Mouse (Mus musculus): ENCODE measurements around the gene Dyrk3. TPM values are rescaled to one million over a fixed set of nuclear protein-coding genes. Genes with fewer than 3 reads are reported as not detected.
"Not testable (repeated sequence)": the region's sequence is repeated elsewhere in the genome, so short reads cannot be mapped to it uniquely, and the experiment has no call there.

Dyrk3 gene
- total RNA-seq, 2 experiments from 2014 or later, result 14.9 to 16.7 TPM

DNA sequence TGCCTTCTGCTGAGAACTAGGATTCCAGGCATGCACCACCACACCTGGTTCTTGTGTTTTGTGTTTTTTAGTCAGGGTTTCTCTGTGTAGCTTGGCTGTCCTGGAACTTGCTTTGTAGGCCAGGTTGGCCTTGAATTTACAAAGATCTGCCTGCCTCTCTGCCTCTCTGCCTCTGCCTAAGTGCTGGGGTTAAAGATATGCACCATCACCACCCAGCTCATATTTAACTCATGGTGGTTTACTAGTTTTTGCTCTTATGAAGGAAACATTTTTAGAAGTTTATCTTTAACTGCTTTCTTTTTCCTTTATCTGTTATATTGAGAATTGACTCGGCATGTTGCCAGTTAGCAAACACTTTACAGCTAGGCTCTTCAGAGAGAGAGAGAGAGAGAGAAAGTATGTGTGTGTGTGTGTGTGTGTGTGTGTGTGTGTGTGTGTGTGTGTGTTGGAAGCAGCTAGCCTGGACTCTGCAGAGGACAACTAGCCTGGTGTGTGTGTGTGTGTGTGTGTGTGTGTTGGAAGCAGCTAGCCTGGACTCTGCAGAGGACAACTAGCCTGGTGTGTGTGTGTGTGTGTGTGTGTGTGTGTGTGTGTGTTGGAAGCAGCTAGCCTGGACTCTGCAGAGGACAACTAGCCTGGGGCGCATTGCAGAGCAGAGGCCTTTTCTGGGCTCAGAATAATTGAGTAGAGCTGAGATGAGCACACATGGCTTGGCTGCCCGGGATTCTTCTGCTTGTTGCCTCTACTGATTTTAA is 21.6 kb upstream of the Dyrk3 start:
- not testable (repeated sequence) for DNase-seq (ENCODE audit: low spot score in 2 of 2)

GRCm38 (mm10) chr1:131155456-131155855 is 17.3 kb upstream of the Dyrk3 start:
- peak in 1 of 2 experiments; percentile 40 for DNase-seq (ENCODE audit: low spot score in 2 of 2)

DNA sequence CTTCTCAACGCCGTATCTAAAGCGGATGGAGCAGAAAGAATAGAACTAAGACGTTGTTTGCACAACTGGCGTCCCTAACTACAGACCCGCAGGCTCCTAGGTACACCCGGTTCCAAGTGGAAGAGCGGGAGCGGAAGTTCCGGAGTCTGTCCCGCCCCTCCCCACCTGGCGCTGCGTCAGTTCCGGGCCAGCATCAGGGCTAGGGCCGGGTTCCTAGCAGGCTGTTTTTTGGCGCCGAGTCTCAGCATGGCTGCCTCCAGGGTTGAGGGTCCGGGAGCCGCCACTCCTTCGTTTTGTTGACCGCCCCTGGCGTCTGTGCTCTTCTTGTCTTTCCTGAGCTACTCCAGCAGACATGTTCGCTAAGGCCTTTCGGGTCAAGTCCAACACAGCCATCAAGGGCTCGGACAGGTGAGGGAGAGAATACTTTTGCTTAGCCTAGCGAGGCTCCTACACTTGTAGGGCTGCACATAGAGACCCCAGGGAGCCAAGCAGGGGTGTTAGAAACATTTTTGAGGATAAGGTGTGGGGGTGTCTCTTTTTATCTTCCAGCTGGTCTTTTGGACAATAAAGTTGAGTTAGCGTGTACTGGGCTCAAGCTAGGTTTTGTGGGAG is 15.0 kb upstream of the Dyrk3 start, which contains the start of gene Eif2d:
Gene Eif2d (plus strand): TSS at position 164 of the 612 bp plus-strand sequence.
- peak; percentile 87 to 91 for DNase-seq (ENCODE audit: low spot score in 2 of 2)

- DNase-seq (ENCODE audit: low spot score in 2 of 2), result no peak
These were observed 11.4 kb upstream of the Dyrk3 start for GRCm38 (mm10) chr1:131149496-131149895.

- no peak for DNase-seq (ENCODE audit: low spot score in 2 of 2)
These were observed 8.1 kb upstream of the Dyrk3 start for GRCm38 (mm10) chr1:131146181-131146614.

DNA sequence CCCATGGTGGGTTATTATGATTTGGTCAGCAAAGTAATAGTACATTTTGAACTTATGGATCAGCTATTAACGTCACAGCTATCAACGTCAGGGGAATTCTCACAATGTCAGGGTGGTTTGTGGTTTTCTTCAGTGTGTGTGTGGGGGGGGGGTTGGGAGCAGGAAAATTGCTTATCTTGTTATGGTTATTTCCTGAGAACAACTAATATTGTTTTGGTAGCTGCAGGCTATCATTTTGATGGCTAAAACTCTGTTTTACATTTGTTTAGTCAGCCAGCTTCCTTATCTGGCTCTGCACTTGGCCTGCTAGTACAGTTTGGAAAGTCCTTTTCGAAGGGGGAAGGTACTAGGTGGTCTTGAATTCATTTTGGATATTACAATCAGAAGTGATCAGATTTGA is 7.1 kb upstream of the Dyrk3 start:
- DNase-seq (ENCODE audit: low spot score in 2 of 2), result not testable (repeated sequence)

GRCm38 (mm10) chr1:131142472-131142871 is 4.3 kb upstream of the Dyrk3 start:
- DNase-seq (ENCODE audit: low spot score in 2 of 2), result no peak

- DNase-seq (ENCODE audit: low spot score in 2 of 2), result no peak
These were observed 3.3 kb upstream of the Dyrk3 start for GRCm38 (mm10) chr1:131141449-131141848.

GRCm38 (mm10) chr1:131139102-131140095 is 1.3 kb upstream of the Dyrk3 start:
- DNase-seq (ENCODE audit: low spot score in 2 of 2), result no peak

GRCm38 (mm10) chr1:131137717-131138118 is 422 bp downstream of the Dyrk3 start:
- DNase-seq (ENCODE audit: low spot score in 2 of 2), result peak in 1 of 2 experiments; percentile 12

DNA sequence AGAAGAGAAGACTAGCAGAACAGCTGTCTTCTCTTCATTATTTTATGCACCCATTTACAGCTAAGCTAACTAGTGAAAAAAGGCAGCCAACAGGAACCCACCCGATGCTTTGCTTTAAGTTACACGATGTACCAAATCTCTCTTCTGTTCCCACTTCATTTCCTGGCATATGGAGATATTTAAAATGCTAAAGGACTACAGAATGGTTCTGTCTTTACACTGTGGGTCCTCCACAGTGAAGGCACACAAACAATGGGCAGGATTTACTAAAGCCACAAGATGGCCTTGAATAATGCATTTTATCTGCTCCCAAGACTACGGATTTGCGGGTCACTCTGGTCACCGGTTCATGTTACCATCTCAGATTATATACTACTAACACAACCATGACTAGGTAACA is 1.0 kb downstream of the Dyrk3 start:
- no peak for DNase-seq (ENCODE audit: low spot score in 2 of 2)

- DNase-seq (ENCODE audit: low spot score in 2 of 2), result no peak
These were observed 2.0 kb downstream of the Dyrk3 start for GRCm38 (mm10) chr1:131135960-131136629.

GRCm38 (mm10) chr1:131134942-131135522 is 3.1 kb downstream of the Dyrk3 start:
- DNase-seq (ENCODE audit: low spot score in 2 of 2), result peak in 1 of 2 experiments; percentile 34

GRCm38 (mm10) chr1:131134231-131134630 is 3.9 kb downstream of the Dyrk3 start:
- DNase-seq (ENCODE audit: low spot score in 2 of 2), result no peak

DNA sequence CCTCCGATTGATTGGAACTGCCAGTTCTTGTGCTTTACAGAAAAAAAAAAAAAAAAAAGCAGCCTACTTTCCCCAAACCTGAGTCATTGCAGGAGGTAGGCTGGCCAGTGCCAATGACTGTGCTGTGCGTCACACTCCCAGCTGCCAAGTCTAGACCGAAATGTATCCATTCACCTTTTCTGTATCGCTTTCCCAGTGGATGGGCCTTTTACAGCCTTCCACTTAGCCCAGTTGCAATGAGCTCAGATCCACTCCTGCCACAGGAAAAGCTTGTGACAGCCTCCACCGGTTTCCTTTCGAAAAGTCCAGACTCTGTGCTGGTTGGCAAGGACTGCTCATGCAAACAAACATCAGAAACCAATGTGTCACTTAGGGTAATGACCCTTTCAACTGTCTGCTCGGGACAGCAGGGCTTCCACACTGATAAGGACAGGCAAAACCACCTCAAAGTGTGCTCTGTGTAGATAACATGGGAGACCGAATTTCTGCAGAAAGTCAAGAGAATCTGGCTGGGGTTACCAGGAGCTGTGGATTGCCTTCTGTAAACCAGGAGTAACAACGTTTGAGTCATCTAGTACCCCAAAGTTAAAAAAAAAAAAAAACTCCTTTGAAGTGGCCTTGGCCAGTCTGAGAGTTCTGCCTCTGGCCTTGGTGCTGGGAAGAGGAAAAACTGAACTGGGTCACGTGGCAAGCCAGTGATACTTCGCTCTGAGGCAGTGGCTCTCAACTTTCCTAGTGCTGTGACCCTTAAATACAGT is 12.0 kb downstream of the Dyrk3 start:
- DNase-seq (ENCODE audit: low spot score in 2 of 2), result peak; percentile 70 to 74

DNA sequence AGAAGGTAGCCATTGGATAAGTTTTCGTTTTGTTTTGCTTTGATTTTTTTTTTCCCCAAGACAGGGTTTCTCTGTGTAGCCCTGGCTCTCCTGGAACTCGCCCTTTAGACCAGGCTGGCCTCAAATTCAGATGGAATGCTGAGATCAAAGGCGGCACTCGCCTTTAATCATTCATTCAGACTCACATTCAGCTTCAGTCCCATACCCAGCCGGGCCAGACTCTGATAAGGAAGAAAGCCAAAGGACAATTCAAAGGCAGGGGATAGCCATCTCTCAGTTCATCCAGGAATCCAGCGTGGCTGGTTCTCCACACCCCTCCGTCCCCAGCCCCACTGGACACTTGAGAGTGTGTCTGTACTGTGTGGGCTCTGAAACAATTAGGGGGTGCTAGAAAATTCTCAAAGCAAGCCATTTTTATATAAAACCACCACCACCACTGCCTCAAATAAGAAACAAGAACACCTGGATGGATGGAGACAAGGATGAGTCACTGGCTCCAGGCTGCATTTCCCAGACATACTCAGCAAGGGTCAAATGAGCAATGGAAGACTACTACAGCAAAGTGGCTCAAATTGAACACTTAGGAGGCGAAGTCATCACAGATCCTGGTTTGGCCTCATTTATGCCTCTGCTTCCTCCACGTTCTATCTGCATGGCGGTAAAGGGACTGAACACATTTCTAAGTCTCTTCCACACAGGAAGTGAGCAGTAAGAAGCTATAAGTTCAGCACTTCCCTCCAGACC is 14.4 kb downstream of the Dyrk3 start:
- DNase-seq (ENCODE audit: low spot score in 2 of 2), result no peak

GRCm38 (mm10) chr1:131121987-131122386 is 16.2 kb downstream of the Dyrk3 start:
- no peak for DNase-seq (ENCODE audit: low spot score in 2 of 2)

DNA sequence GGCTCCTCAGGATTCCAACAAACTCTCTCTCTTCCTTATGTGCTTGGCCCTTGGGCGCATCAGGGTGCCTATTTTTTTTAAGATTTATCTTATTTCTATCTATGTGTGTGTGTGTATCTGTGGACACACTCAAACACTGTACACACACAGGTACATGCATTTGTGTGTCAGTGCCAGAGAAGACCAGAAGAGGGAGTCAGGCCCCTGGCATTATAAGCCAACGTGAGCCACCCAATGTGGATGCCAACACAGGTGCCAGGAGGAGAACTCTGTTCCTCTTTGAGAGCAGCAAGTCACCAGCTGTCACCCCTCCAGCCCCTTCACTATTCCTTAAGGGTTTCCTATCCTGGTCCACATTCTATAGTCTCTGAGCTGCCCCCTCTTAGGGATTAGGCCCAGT is 19.1 kb downstream of the Dyrk3 start:
- no peak for DNase-seq (ENCODE audit: low spot score in 2 of 2)

GRCm38 (mm10) chr1:131118530-131118929 is 19.6 kb downstream of the Dyrk3 start:
- peak; percentile 38 to 45 for DNase-seq (ENCODE audit: low spot score in 2 of 2)
